Mouse (Mus musculus): ENCODE data around the gene Ogfod3. TPM values are rescaled to one million over a fixed set of nuclear protein-coding genes. Genes with fewer than 3 reads are reported as not detected.

The Ogfod3 gene
- total RNA-seq, 2 experiments from 2014 or later = 7.1 to 7.3 TPM

Other genes starting within 250 kb of the Ogfod3 start
- 100 to 1,000 TPM; 127 to 128 TPM for gene Csnk1d, start 213.4 kb downstream of the Ogfod3 start, total RNA-seq (2021)
- not detected for gene Cd7, start 165.3 kb downstream of the Ogfod3 start, total RNA-seq (2021)
- not detected for gene Sectm1b, start 141.1 kb downstream of the Ogfod3 start, total RNA-seq (2021)
- not detected for gene Sectm1a, start 123.5 kb downstream of the Ogfod3 start, total RNA-seq (2021)
- not detected for gene Tex19.2, start 86.0 kb downstream of the Ogfod3 start, total RNA-seq (2021)
- not detected for gene Tex19.1, start 58.6 kb downstream of the Ogfod3 start, total RNA-seq (2021)
- under 1 TPM; 0.25 to 0.35 TPM for gene Uts2r, start 44.4 kb downstream of the Ogfod3 start, total RNA-seq (2021)
- 10 to 100 TPM; 22.1 to 26.5 TPM for gene Hexdc, start 278 bp downstream of the Ogfod3 start, total RNA-seq (2021)
- 10 to 100 TPM; 23.3 to 24.0 TPM for gene Cybc1, start 24.6 kb upstream of the Ogfod3 start, total RNA-seq (2021)
- gene Narf, start 32.5 kb upstream of the Ogfod3 start, total RNA-seq (2021) = 10 to 100 TPM; 52.9 to 55.6 TPM
- gene Foxk2, start 55.3 kb upstream of the Ogfod3 start, total RNA-seq (2021) = 10 to 100 TPM; 79.4 to 82.9 TPM
- 10 to 100 TPM; 63.7 to 65.6 TPM for gene Wdr45b, start 149.7 kb upstream of the Ogfod3 start, total RNA-seq (2021)
- 10 to 100 TPM; 62.5 to 66.8 TPM for gene Rab40b, start 183.5 kb upstream of the Ogfod3 start, total RNA-seq (2021)
- 10 to 100 TPM; 50.9 to 51.0 TPM for gene Fn3krp, start 216.7 kb upstream of the Ogfod3 start, total RNA-seq (2021)
- gene Fn3k, start 230.2 kb upstream of the Ogfod3 start, total RNA-seq (2021) = 10 to 100 TPM; 40.2 to 41.3 TPM
- 10 to 100 TPM; 41.7 to 46.2 TPM for gene Tbcd, start 247.2 kb upstream of the Ogfod3 start, total RNA-seq (2021)